Mouse (Mus musculus): ENCODE data around the gene Gm9758.
"Not testable (repeated sequence)": the region's sequence is repeated elsewhere in the genome, so short reads cannot be mapped to it uniquely, and the experiment has no call there.

The Gm9758 gene

GRCm38 (mm10) chr5:14914799-14915198 is at the start of gene Gm9758:
Gm9758 (minus strand) TSS chr5:14914899.
- DNase-seq (ENCODE audit: low spot score in 2 of 2) = not testable (repeated sequence)

- not testable (repeated sequence) for DNase-seq (ENCODE audit: low spot score in 2 of 2)
Observed at GRCm38 (mm10) chr5:14963821-14964220, 49.1 kb upstream of the Gm9758 start.

- not testable (repeated sequence) for DNase-seq (ENCODE audit: low spot score in 2 of 2)
Observed at GRCm38 (mm10) chr5:14961502-14961901, 46.8 kb upstream of the Gm9758 start.

- DNase-seq (ENCODE audit: low spot score in 2 of 2) = not testable (repeated sequence)
Observed at GRCm38 (mm10) chr5:14955928-14956706, 41.4 kb upstream of the Gm9758 start.

- not testable (repeated sequence) for DNase-seq (ENCODE audit: low spot score in 2 of 2)
Observed at GRCm38 (mm10) chr5:14953587-14953986, 38.9 kb upstream of the Gm9758 start.

GRCm38 (mm10) chr5:14952749-14953148 is 38.0 kb upstream of the Gm9758 start:
- DNase-seq (ENCODE audit: low spot score in 2 of 2) = not testable (repeated sequence)

GRCm38 (mm10) chr5:14951822-14952221 is 37.1 kb upstream of the Gm9758 start:
- not testable (repeated sequence) for DNase-seq (ENCODE audit: low spot score in 2 of 2)

- DNase-seq (ENCODE audit: low spot score in 2 of 2) = not testable (repeated sequence)
Observed at GRCm38 (mm10) chr5:14947482-14948198, 32.9 kb upstream of the Gm9758 start.

GRCm38 (mm10) chr5:14945524-14945923 is 30.8 kb upstream of the Gm9758 start:
- DNase-seq (ENCODE audit: low spot score in 2 of 2) = not testable (repeated sequence)

GRCm38 (mm10) chr5:14941043-14941442 is 26.3 kb upstream of the Gm9758 start:
- DNase-seq (ENCODE audit: low spot score in 2 of 2) = not testable (repeated sequence)

- not testable (repeated sequence) for DNase-seq (ENCODE audit: low spot score in 2 of 2)
Observed at GRCm38 (mm10) chr5:14938329-14938728, 23.6 kb upstream of the Gm9758 start, which contains the start of gene Speer4e. Speer4e (minus strand) TSS chr5:14938429.

GRCm38 (mm10) chr5:14933721-14934120 is 19.0 kb upstream of the Gm9758 start:
- not testable (repeated sequence) for DNase-seq (ENCODE audit: low spot score in 2 of 2)

- DNase-seq (ENCODE audit: low spot score in 2 of 2) = not testable (repeated sequence)
Observed at GRCm38 (mm10) chr5:14927047-14927446, 12.3 kb upstream of the Gm9758 start.

GRCm38 (mm10) chr5:14914361-14914760 is 338 bp downstream of the Gm9758 start:
- DNase-seq (ENCODE audit: low spot score in 2 of 2) = not testable (repeated sequence)

- not testable (repeated sequence) for DNase-seq (ENCODE audit: low spot score in 2 of 2)
Observed at GRCm38 (mm10) chr5:14903539-14903938, 11.2 kb downstream of the Gm9758 start.

GRCm38 (mm10) chr5:14892242-14892641 is 22.5 kb downstream of the Gm9758 start:
- no peak for DNase-seq (ENCODE audit: low spot score in 2 of 2)

GRCm38 (mm10) chr5:14885291-14885690 is 29.4 kb downstream of the Gm9758 start:
- not testable (repeated sequence) for DNase-seq (ENCODE audit: low spot score in 2 of 2)

All from heart, adult 9 months (tissue).